Mouse (Mus musculus) thymus, adult 18-20 months (tissue): ENCODE results near the gene Myo1c.

Experiments used
- DNase-seq, 2 experiments: peaks; one replicate each; pipeline ENCODE4 v3.0.0; 2022; ENCODE audit warnings: mixed read lengths in 2 of 2

Myo1c gene

DNA sequence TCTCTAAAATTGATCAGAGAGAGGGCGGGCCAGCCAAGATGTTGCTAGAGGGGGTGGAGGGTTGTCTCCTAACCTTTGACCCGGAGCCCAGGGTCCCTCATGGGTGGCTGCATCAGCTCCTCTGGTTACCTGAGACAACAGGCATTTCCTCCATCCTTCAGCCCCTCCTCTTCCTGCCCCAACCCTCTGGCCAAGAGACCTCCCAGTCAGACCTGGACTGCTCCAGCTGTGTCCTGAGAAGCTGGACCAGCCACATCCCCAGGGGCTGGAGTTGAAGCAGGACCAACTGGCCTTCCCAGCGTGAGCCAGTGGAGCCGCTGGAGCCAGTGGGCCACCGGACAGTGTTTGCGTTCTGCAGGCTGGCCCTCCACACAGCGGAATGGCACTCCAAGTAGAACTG lies at the start of gene Myo1c:
Myo1c (plus strand) TSS at position 194 of the 400 bp plus-strand sequence.
- no peak for DNase-seq

DNA sequence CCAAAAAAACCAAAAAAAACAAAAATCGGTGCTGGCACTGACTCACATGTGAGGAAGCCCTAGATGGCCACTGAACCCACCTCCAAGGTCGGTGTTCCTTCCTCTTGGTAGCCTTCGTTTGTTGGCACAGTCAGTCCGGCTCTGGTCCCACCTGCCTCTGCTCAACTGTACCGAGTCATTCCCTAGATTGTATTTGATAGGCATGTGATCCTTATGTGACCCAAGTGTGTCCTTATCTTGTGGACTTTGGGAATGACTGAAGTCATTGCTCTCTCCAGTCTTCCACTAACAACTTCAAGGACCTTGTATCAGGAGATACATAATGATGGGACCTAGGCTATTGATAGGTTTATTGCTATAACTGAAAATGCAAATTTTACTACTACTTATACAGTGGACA lies 45.5 kb upstream of the Myo1c start:
- no peak for DNase-seq

- no peak for DNase-seq
These were observed 45.0 kb upstream of the Myo1c start for GRCm38 (mm10) chr11:75605318-75605717.

DNA sequence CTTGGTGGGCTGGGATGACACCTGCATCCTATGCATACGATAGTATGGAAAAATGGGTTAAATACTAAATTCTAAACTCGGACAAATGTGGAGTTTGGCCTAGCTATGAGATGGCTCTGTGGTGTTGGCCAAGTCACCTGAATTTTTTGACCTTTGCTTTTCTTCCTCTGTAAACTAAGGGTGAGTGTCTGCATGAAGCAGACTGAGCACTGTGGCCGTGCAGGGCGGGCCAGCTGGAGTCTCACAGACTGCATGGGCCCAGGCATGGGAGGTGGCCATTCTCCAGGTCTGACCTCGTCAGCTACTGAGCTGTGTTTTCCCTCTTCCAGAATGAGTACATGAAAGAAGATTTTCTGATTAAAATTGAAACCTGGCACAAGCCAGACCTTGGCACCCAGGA lies 41.5 kb upstream of the Myo1c start:
- DNase-seq: no peak

GRCm38 (mm10) chr11:75610021-75610420 lies 40.3 kb upstream of the Myo1c start:
- DNase-seq: no peak

DNA sequence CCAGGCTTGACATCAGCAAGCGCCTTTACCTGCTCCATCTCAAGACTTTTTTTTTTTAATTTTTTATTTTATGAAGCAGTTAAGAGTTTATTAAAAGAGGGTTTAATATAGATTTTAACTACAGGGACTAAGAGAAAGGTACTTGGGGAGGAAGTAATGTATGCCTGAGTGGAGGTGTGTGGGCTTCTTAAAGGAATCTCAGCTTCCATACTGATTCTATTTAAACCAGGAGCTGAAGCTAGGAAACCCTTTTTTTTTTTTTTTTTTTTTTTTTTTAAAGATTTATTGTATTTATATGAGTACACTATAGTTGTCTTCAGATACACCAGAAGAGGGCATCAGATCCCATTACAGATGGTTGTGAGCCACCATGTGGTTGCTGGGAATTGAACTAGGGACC lies 35.5 kb upstream of the Myo1c start:
- DNase-seq: no peak

GRCm38 (mm10) chr11:75615556-75615955 lies 34.7 kb upstream of the Myo1c start:
- DNase-seq: no peak

DNA sequence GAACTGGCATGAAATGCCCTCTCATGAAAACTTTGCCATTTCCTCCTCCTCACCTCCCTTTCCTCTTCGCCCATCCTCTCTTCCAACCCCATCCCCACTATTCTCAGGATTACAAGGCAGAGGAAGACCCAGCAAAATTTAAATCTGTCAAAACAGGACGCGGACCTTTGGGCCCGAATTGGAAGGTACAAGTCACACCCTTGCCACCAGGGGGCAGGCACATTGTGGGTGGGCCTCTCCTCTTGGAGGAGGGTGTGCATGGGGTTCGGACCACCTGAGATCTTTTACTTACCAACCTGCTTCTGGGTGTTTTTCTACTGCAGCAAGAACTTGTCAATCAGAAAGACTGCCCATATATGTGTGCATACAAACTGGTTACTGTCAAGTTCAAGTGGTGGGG lies 31.2 kb upstream of the Myo1c start:
- no peak for DNase-seq

GRCm38 (mm10) chr11:75620136-75620780 lies 30.0 kb upstream of the Myo1c start:
- no peak for DNase-seq

DNA sequence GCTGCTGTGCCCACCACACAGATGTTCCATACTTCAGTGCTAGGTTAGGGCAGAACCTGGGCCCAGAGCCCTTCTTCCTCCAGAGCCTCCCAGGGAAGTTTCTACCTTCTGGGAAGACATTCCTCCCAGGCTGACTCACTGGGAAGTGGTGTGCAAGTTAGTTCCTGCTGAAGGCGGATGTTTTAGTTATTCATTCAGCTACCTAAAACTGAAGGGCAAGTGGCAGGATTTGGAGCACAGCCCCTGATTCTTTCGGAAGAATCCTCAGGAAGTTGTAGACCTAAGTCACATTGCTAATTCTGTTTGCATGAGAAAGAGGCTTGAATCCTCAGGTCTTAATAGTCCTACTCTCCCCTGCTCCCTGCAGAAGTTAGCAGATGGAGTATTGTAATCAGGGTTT lies 28.9 kb upstream of the Myo1c start:
- no peak for DNase-seq

DNA sequence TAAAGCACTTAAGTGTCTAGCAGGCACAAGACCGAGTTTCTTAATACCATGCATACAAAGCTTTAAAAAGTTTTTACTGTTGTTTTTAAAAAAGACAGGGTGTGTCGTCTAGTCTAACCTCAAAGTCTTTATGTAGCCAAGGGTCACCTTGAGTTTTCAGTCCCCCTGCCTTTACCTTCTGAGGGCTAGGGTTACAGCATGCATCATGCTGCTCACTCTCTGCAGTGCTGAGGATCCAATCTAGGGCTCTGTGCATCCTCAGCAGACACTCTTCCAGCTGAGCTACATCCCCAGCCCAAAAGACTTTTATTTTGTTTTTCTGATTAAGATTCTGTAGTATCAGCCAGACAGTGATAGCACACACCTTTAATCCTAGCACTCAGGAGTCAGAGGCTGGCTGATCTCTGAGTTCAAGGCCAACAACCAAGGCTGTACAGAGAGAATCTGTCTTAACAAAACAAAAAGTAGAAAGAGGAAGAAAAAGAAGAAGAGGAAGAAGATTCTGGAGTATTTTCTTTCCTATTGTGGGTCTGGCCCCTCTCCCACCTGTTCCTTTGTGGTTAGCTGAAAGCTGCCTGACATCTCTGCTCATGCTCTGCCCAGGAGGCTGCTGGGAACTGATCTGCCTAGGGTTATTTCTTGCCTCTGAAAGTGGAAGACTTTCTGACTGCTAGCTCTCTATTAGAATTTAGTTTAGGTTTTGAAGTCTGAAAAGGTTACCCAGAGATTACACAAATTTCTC lies 27.5 kb upstream of the Myo1c start:
- peak in 1 of 2 experiments; percentile 64 for DNase-seq

GRCm38 (mm10) chr11:75624102-75624554 lies 26.2 kb upstream of the Myo1c start:
- DNase-seq: no peak

- no peak for DNase-seq
These were observed 24.5 kb upstream of the Myo1c start for GRCm38 (mm10) chr11:75625820-75626219.

- no peak for DNase-seq
These were observed 20.2 kb upstream of the Myo1c start for GRCm38 (mm10) chr11:75630098-75630497.

- DNase-seq: peak; percentile 97 to 98
These were observed 19.6 kb upstream of the Myo1c start, which contains the start of gene Inpp5k for GRCm38 (mm10) chr11:75630645-75631229. Gene Inpp5k, plus strand, starts transcription at chr11:75630988.

- DNase-seq: no peak
These were observed 18.6 kb upstream of the Myo1c start for GRCm38 (mm10) chr11:75631561-75632225.

- DNase-seq: no peak
These were observed 17.4 kb upstream of the Myo1c start for GRCm38 (mm10) chr11:75632921-75633320.

- no peak for DNase-seq
These were observed 15.5 kb upstream of the Myo1c start for GRCm38 (mm10) chr11:75634801-75635200.

- no peak for DNase-seq
These were observed 15.0 kb upstream of the Myo1c start for GRCm38 (mm10) chr11:75635315-75635714.

DNA sequence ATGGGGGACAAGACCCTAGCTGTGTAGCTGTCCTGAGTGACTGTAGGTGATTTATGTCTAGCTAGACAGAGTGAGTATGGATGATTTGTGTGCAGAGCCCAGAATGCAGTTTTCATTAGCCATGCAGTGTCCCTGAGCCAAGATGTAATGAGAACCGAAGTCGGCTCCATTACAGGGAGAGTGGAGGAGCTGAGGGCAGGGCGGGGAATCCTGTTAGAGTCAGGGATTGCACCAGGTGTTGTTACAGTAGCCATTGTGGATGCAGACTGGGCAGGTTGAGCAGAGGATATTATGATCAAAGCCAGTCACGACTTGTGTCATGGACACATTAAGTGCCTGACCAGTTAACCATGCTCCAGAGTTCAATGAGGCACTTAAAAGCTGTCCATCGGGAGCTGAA lies 7.0 kb upstream of the Myo1c start:
- no peak for DNase-seq

GRCm38 (mm10) chr11:75644684-75645083 lies 5.6 kb upstream of the Myo1c start:
- DNase-seq: peak in 1 of 2 experiments; percentile 53

DNA sequence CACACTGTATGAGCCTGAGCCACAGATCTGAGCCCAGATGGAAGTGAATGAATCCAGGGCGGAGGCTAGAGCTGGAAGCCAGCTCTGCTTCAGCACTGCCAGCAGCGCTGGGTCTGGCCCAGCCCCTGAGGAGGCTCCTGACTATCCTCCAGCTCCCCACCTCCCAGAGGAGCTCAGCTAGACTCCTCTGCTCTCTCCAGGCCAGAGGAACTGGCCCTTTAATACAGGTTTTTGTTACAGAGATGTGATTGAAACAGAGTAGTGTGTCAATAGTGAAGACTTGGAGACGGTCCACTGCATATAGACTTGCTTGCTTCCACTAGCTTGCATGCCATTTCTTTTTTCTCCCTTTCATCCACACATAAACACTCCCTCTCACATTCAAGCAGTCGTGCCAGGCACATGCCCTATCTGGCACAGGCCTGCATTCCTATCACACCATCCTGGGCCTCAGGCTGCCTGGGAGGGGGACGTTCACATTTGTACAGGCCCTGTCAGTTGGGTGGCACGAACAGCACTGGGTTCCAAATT lies 2.6 kb upstream of the Myo1c start:
- no peak for DNase-seq

- DNase-seq: no peak
These were observed 1.1 kb upstream of the Myo1c start for GRCm38 (mm10) chr11:75649155-75649561.
